Mouse (Mus musculus): ENCODE results near the gene Greb1. TPM values are rescaled to one million over a fixed set of nuclear protein-coding genes. Genes with fewer than 3 reads are reported as not detected.

Gene Greb1
- total RNA-seq (2021) (under 1 TPM; 0.25 to 0.39 TPM), polyA plus RNA-seq (2012; rRNA removed) (0.44 and 0.51 TPM in 2 replicates)
- long read RNA-seq, partial matches to known transcripts: 0 of 1 reads
- long read RNA-seq, other reads (novel, unspliced or antisense): 1 of 1 reads

DNA sequence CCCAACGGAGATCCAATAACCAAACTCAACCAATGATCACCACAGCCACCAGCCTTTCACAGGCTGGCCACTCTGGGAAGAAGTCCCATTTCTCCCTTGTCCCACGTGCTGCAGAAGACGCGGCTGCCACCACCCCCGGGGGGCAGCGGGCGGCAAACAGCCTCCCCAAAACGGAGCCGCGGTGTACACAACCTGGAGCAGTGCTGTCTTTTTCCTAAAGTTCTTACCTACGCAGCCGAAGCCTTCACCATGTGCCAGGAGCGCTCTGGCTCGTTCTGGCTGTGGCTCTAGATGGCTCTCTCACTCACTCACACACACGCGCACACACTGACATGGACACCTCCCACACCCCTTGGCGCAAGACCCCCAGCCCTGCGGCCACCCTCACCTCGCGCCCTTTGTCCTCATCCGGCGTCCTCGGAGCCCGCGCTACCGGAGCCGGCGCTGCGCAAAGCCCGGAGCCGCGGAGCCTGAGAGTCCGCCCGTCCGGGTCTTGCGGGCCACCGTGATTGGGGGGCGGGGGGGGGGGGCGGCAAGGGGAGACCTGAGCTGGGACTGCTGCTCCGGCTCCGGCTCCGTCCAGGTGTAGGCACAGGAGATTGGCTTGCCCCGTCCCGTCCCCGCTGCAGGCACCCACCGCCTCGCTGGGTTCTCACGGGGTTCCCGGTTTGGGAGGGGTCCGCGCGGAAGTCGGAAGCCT, at the start of gene Greb1:
Gene Greb1 (minus strand): TSS at position 628 of the 700 bp plus-strand sequence.
- Histone ChIP-seq H3K36me3 (ENCODE audit: control insufficient read depth, insufficient read depth, low read length) (no peaks in the 10 kb centered on the region), H3K4me3 (peak within 1 kb of the TSS; percentile 39), H3K9ac (ENCODE audit: low read depth, low read length) (peak within 1 kb of the TSS; percentile 15; the same call in 1 of the 2 replicates), H3K27me3 (ENCODE audit: control insufficient read depth, insufficient read depth, low read length) (peaks cover 2% of the 10 kb centered on the region; the same call in 1 of the 2 replicates), H3K27ac (no peak within 1 kb of the TSS), H3K4me1 (ENCODE audit: control insufficient read depth, insufficient read depth, low read length) (peaks cover 3% of the 10 kb centered on the region; the same call in 1 of the 2 replicates), H3K79me2 (replicated peaks; ENCODE audit: control insufficient read depth, insufficient read depth, low read length) (no peaks in the 10 kb centered on the region)
- WGBS: under 1% methylated on average over 53 of the region's 53 CpGs
- no peak for TF ChIP-seq POLR2A (IDR thresholded peaks at IDR 0.05; ENCODE audit: insufficient read depth, low read depth, low read length)
- TF ChIP-seq EP300 (IDR thresholded peaks at IDR 0.05; ENCODE audit: insufficient read depth, low read depth, low read length): no peak
- TF ChIP-seq CTCF (IDR thresholded peaks at IDR 0.05): no peak
- DNase-seq: no peak
- intact Hi-C loops (cut with DNase I): no loop called here

DNA sequence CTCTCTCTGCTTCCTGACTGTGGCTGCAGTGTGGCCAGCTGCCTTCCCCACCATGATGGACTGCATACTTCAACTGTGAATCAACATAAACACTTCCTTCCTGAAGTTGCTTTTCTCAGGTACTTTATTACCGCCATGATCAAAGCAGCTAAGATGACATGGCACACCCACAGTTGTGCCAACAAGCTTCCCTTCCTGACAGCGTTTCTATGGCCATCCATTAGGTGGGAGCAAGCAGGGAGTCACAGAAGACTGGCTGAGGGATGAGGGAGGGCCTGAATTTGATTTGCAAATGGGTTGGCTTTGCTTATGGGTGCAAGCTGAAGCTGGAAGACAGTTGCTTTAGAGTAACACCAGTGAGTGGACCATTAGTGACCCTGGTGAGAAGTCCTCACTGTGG, 49.1 kb upstream of the Greb1 start:
- Histone ChIP-seq H3K4me3 (no peak overlapping the region), H3K79me2 (replicated peaks; ENCODE audit: control insufficient read depth, insufficient read depth, low read length) (no peaks in the 10 kb centered on the region), H3K27me3 (ENCODE audit: control insufficient read depth, insufficient read depth, low read length) (no peaks in the 10 kb centered on the region), H3K4me1 (ENCODE audit: control insufficient read depth, insufficient read depth, low read length) (peaks cover 20% of the 10 kb centered on the region), H3K27ac (no peak overlapping the region), H3K9ac (ENCODE audit: low read depth, low read length) (no peak overlapping the region), H3K36me3 (ENCODE audit: control insufficient read depth, insufficient read depth, low read length) (no peaks in the 10 kb centered on the region; the same call in 1 of the 2 replicates)
- DNase-seq: no peak
- intact Hi-C loops (cut with DNase I): no loop called here
- WGBS: 57% methylated on average over 2 of the region's 2 CpGs
- TF ChIP-seq EP300 (IDR thresholded peaks at IDR 0.05; ENCODE audit: insufficient read depth, low read depth, low read length) (no peak), POLR2A (IDR thresholded peaks at IDR 0.05; ENCODE audit: insufficient read depth, low read depth, low read length) (no peak), CTCF (IDR thresholded peaks at IDR 0.05) (no peak)

DNA sequence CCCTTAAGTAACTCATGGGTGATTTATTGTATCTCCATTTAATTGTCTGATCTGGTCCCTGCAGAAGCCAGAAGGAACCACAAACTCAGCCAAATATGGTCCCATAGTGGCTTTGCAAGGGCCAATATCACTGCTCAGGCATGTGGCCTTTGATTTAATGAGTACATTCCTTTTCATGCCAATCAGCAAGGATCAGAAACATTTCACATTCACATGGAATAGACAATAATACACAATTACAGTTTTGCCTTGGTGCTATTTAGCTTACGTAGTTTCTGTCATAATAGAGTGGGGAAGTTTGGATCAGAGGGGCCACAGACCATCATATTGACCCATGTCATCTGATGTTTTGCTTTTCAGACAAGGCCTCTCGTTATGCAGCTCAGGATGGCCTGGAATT, 47.8 kb upstream of the Greb1 start:
- 91% methylated on average over 2 of the region's 2 CpGs for WGBS
- Histone ChIP-seq H3K27ac (no peak overlapping the region), H3K27me3 (ENCODE audit: control insufficient read depth, insufficient read depth, low read length) (no peaks in the 10 kb centered on the region), H3K4me1 (ENCODE audit: control insufficient read depth, insufficient read depth, low read length) (peaks cover 17% of the 10 kb centered on the region), H3K36me3 (ENCODE audit: control insufficient read depth, insufficient read depth, low read length) (no peaks in the 10 kb centered on the region; the same call in 1 of the 2 replicates), H3K4me3 (no peak overlapping the region), H3K9ac (ENCODE audit: low read depth, low read length) (no peak overlapping the region), H3K79me2 (replicated peaks; ENCODE audit: control insufficient read depth, insufficient read depth, low read length) (no peaks in the 10 kb centered on the region)
- DNase-seq: no peak
- TF ChIP-seq POLR2A (IDR thresholded peaks at IDR 0.05; ENCODE audit: insufficient read depth, low read depth, low read length) (no peak), EP300 (IDR thresholded peaks at IDR 0.05; ENCODE audit: insufficient read depth, low read depth, low read length) (no peak), CTCF (IDR thresholded peaks at IDR 0.05) (no peak)
- intact Hi-C loops (cut with DNase I): no loop called here

- H3K79me2 ChIP-seq (replicated peaks; ENCODE audit: control insufficient read depth, insufficient read depth, low read length): no peaks in the 10 kb centered on the region
- DNase-seq: peak; percentile 28 to 31
- WGBS: 42% methylated on average over 4 of the region's 4 CpGs
- peak overlapping the region; percentile 28 for H3K27ac ChIP-seq
- H3K9ac ChIP-seq (ENCODE audit: low read depth, low read length): no peak overlapping the region
- 0 out of 2 replicates have a peak, but pooled peaks have one; percentile 41 for TF ChIP-seq EP300 (IDR thresholded peaks at IDR 0.05; ENCODE audit: insufficient read depth, low read depth, low read length)
- no peak for TF ChIP-seq CTCF (IDR thresholded peaks at IDR 0.05)
- TF ChIP-seq POLR2A (IDR thresholded peaks at IDR 0.05; ENCODE audit: insufficient read depth, low read depth, low read length): no peak
- no peak overlapping the region for H3K4me3 ChIP-seq
- no peaks in the 10 kb centered on the region; the same call in 1 of the 2 replicates for H3K36me3 ChIP-seq (ENCODE audit: control insufficient read depth, insufficient read depth, low read length)
- peaks cover 16% of the 10 kb centered on the region for H3K4me1 ChIP-seq (ENCODE audit: control insufficient read depth, insufficient read depth, low read length)
- intact Hi-C loops (cut with DNase I): no loop called here
- H3K27me3 ChIP-seq (ENCODE audit: control insufficient read depth, insufficient read depth, low read length): no peaks in the 10 kb centered on the region
Observed at GRCm38 (mm10) chr12:16847204-16847792, 46.6 kb upstream of the Greb1 start.

GRCm38 (mm10) chr12:16844623-16845592, 44.2 kb upstream of the Greb1 start:
- Histone ChIP-seq H3K36me3 (ENCODE audit: control insufficient read depth, insufficient read depth, low read length) (no peaks in the 10 kb centered on the region; the same call in 1 of the 2 replicates), H3K27ac (peak overlapping the region; percentile 54), H3K4me1 (ENCODE audit: control insufficient read depth, insufficient read depth, low read length) (peaks cover 8% of the 10 kb centered on the region), H3K4me3 (no peak overlapping the region), H3K27me3 (ENCODE audit: control insufficient read depth, insufficient read depth, low read length) (no peaks in the 10 kb centered on the region), H3K9ac (ENCODE audit: low read depth, low read length) (no peak overlapping the region), H3K79me2 (replicated peaks; ENCODE audit: control insufficient read depth, insufficient read depth, low read length) (no peaks in the 10 kb centered on the region)
- WGBS: 37% methylated on average over 14 of the region's 14 CpGs
- 0 out of 2 replicates have a peak, but pooled peaks have one; percentile 35 for TF ChIP-seq EP300 (IDR thresholded peaks at IDR 0.05; ENCODE audit: insufficient read depth, low read depth, low read length)
- TF ChIP-seq POLR2A (IDR thresholded peaks at IDR 0.05; ENCODE audit: insufficient read depth, low read depth, low read length): peak; percentile 30; the same call in 1 of the 2 replicates
- no peak for TF ChIP-seq CTCF (IDR thresholded peaks at IDR 0.05)
- intact Hi-C loops (cut with DNase I): no loop called here
- DNase-seq: peak in 1 of 2 experiments; percentile 55
